Mouse (Mus musculus): Measurements from ENCODE around the gene Dgke.

DNA sequence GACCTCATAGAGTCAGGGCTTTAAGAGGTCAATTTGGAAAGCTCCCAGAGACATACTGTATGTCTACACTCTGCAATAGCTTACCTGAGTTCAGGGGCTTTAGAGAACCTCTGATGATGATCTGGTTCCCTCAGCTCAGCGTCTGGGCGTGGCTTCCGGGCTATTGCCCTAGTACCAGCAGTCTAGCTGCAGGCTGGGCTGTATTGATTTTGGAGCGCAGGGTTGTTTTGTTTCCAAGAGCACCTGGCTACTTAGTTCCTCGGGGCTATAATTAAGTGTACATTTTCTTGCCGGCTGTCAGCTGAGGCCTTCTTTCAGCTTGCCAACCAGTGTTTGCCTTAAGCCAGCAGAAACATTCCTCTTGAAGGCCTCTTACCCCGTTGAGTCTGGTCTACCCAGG lies 57.2 kb downstream of the Dgke start:
- TF ChIP-seq CTCF (IDR thresholded peaks at IDR 0.05; ENCODE audit: control insufficient read depth, insufficient read depth, insufficient read length) (no peak), MYOG (IDR thresholded peaks at IDR 0.05; ENCODE audit: control insufficient read depth, extremely low read depth, insufficient read length) (no peak)
